Mouse (Mus musculus) embryonic fibroblast, embryonic 13.5 days (primary cell): ENCODE measurements around the gene Abhd16b. TPM values are rescaled to one million over a fixed set of nuclear protein-coding genes. Genes with fewer than 3 reads are reported as not detected.
A peak's percentile ranks its signal among the peaks of the same experiment; 100 is the strongest.

Source experiments
- H3K27ac ChIP-seq: 2 replicates; pipeline ENCODE4 v1.5.1; 2012; ENCODE audit warnings: low read length, control low read depth, inconsistent platforms; ENCODE audit not compliant: insufficient read depth
- H3K4me1 ChIP-seq: 2 replicates; pipeline ENCODE4 v1.6.1; 2011; ENCODE audit warnings: low read length; ENCODE audit not compliant: control insufficient read depth, insufficient read depth
- H3K4me3 ChIP-seq: 2 replicates; pipeline ENCODE4 v1.5.1; 2011; ENCODE audit warnings: mild to moderate bottlenecking, control low read depth, low read length; ENCODE audit not compliant: insufficient read depth
- CTCF ChIP-seq: IDR thresholded peaks from 2 replicates; pipeline ENCODE4 v1.5.1; 2011; ENCODE audit warnings: mild to moderate bottlenecking, control low read depth, low read length, moderate library complexity, borderline replicate concordance; ENCODE audit not compliant: insufficient read depth
- POLR2A ChIP-seq: IDR thresholded peaks from 2 replicates; pipeline ENCODE4 v1.6.1; 2011; ENCODE audit warnings: low read depth, mild to moderate bottlenecking, control low read depth, low read length, moderate library complexity
- polyA plus RNA-seq: library from polyadenylated mRNA; stranded (reverse); fragments of >200 nt; gene quantifications from 2 replicates; pipeline ENCODE4 v1.2.4, GENCODE M21; 2011; ENCODE audit warnings: low read depth; ENCODE audit not compliant: missing spikeins, insufficient read length

Gene Abhd16b
- polyA plus RNA-seq, result not detected in 2 replicates

GRCm38 (mm10) chr2:181493156-181493927 is at the start of gene Abhd16b:
Gene Abhd16b (plus strand): TSS chr2:181493206.
- no peak within 1 kb of the TSS for H3K4me3 ChIP-seq
- no peak for TF ChIP-seq CTCF
- TF ChIP-seq POLR2A, result no peak
- peaks cover 2% of the 10 kb centered on the region; the same call in 1 of the 2 replicates for H3K4me1 ChIP-seq
- no peak within 1 kb of the TSS for H3K27ac ChIP-seq

- no peaks in the 10 kb centered on the region for H3K4me1 ChIP-seq
- TF ChIP-seq POLR2A (no peak), CTCF (no peak)
- no peak overlapping the region for H3K27ac ChIP-seq
- no peak overlapping the region for H3K4me3 ChIP-seq
Measured at GRCm38 (mm10) chr2:181452181-181452580, 40.8 kb upstream of the Abhd16b start.

- TF ChIP-seq POLR2A, result no peak
- no peak for TF ChIP-seq CTCF
- no peaks in the 10 kb centered on the region for H3K4me1 ChIP-seq
- no peak overlapping the region for H3K27ac ChIP-seq
Measured at GRCm38 (mm10) chr2:181453274-181453673, 39.7 kb upstream of the Abhd16b start.

GRCm38 (mm10) chr2:181455899-181456298 is 37.1 kb upstream of the Abhd16b start:
- TF ChIP-seq POLR2A (no peak), CTCF (no peak)
- Histone ChIP-seq H3K4me3 (no peak overlapping the region), H3K27ac (no peak overlapping the region), H3K4me1 (no peaks in the 10 kb centered on the region)

More at GRCm38 (mm10) chr2:181453274-181453673, 39.7 kb upstream of the Abhd16b start:
- no peak overlapping the region for H3K4me3 ChIP-seq

GRCm38 (mm10) chr2:181457831-181458230 is 35.2 kb upstream of the Abhd16b start:
- no peak overlapping the region for H3K27ac ChIP-seq
- H3K4me1 ChIP-seq, result no peaks in the 10 kb centered on the region
- TF ChIP-seq POLR2A (no peak), CTCF (no peak)
- H3K4me3 ChIP-seq, result peak overlapping the region; percentile 54

GRCm38 (mm10) chr2:181458411-181459152 is 34.4 kb upstream of the Abhd16b start:
- Histone ChIP-seq H3K27ac (no peak overlapping the region), H3K4me3 (peak overlapping the region; percentile 54), H3K4me1 (no peaks in the 10 kb centered on the region)
- no peak for TF ChIP-seq POLR2A
- TF ChIP-seq CTCF, result no peak

GRCm38 (mm10) chr2:181459153-181459672 is 33.8 kb upstream of the Abhd16b start, which contains the start of gene Zbtb46:
Gene Zbtb46 (minus strand): TSS chr2:181459426.
- TF ChIP-seq CTCF (no peak), POLR2A (no peak; the same call in 1 of the 2 replicates)

GRCm38 (mm10) chr2:181459673-181460621 is 33.1 kb upstream of the Abhd16b start:
- Histone ChIP-seq H3K4me1 (no peaks in the 10 kb centered on the region), H3K27ac (0 out of 2 replicates have a peak overlapping the region, but pooled peaks have one; percentile 11), H3K4me3 (peak overlapping the region; percentile 64)
- peak; percentile 64 for TF ChIP-seq POLR2A
- TF ChIP-seq CTCF, result no peak

More at GRCm38 (mm10) chr2:181459153-181459672, 33.8 kb upstream of the Abhd16b start, which contains the start of gene Zbtb46:
- 0 out of 2 replicates have a peak within 1 kb of the TSS, but pooled peaks have one; percentile 11 for H3K27ac ChIP-seq
- H3K4me3 ChIP-seq, result peak within 1 kb of the TSS; percentile 64
- no peaks in the 10 kb centered on the region for H3K4me1 ChIP-seq
